Mouse (Mus musculus) hindbrain, embryonic 11.5 days (tissue): ENCODE results near the gene Gm2163. TPM values are rescaled to one million over a fixed set of nuclear protein-coding genes. Genes with fewer than 3 reads are reported as not detected.
"Not testable (repeated sequence)": the region's sequence is repeated elsewhere in the genome, so short reads cannot be mapped to it uniquely, and the experiment has no call there.

ENCODE experiments used
- ATAC-seq: fragments of 200-750 bp; cut with Nextera tagmentation; 2 replicates; pipeline ENCODE4 v1.8.0; 2017; ENCODE audit warnings: mild to moderate bottlenecking, moderate TSS enrichment, moderate library complexity; ENCODE audit not compliant: low FRiP score
- DNase-seq: peaks from one replicate; pipeline ENCODE4 v3.0.0-alpha.2; 2015; ENCODE audit warnings: low spot score
- H3K27ac ChIP-seq: fragments of 300-500 bp; sonication (generic); 2 replicates; pipeline ENCODE4 v1.5.1; 2014; ENCODE audit warnings: mild to moderate bottlenecking, low read depth, low read length
- H3K27me3 ChIP-seq: fragments of 300-500 bp; sonication (generic); 2 replicates; pipeline ENCODE4 v1.6.1; 2014; ENCODE audit warnings: mild to moderate bottlenecking, low read length, moderate library complexity, mixed read lengths; ENCODE audit not compliant: control insufficient read depth, insufficient read depth
- H3K36me3 ChIP-seq: fragments of 300-500 bp; sonication (generic); 2 replicates; pipeline ENCODE4 v1.6.1; 2014; ENCODE audit warnings: mild to moderate bottlenecking, low read length, moderate library complexity, mixed read lengths; ENCODE audit not compliant: control insufficient read depth, insufficient read depth
- H3K4me1 ChIP-seq: fragments of 300-500 bp; sonication (generic); replicated peaks from 2 replicates; pipeline ENCODE4 v1.6.1; 2014; ENCODE audit warnings: low read length, mixed read lengths; ENCODE audit not compliant: control insufficient read depth, insufficient read depth
- H3K4me2 ChIP-seq: fragments of 300-500 bp; sonication (generic); replicated peaks from 2 replicates; pipeline ENCODE4 v1.6.1; 2014; ENCODE audit warnings: mild to moderate bottlenecking, low read depth, low read length
- H3K4me3 ChIP-seq: fragments of 300-500 bp; sonication (generic); 2 replicates; pipeline ENCODE4 v1.5.1; 2014; ENCODE audit warnings: low read depth, low read length
- H3K9ac ChIP-seq: fragments of 300-500 bp; sonication (generic); 2 replicates; pipeline ENCODE4 v1.6.1; 2014; ENCODE audit warnings: low read depth, low read length
- H3K9me3 ChIP-seq: fragments of 300-500 bp; sonication (generic); 2 replicates; pipeline ENCODE4 v1.6.1; 2016; ENCODE audit warnings: low read length; ENCODE audit not compliant: control insufficient read depth
- WGBS: fragments of 180-500 bp; shearing (Covaris S2); extraction: QIAGEN DNeasy Blood & Tissue Kit; methylation state at CpG from one replicate; pipeline ENCODE4 v1.1.7; 2014; 5-methylcytosine and 5-hydroxymethylcytosine counted together
- polyA plus RNA-seq: library from polyadenylated mRNA; unstranded; fragments of >200 nt; fragmentation: Nextera tagmentation; extraction: Ambion mirVana; gene quantifications from 2 replicates; pipeline ENCODE4 v1.2.1, GENCODE M21; 2014

Gene Gm2163
- not detected in 2 replicates for polyA plus RNA-seq

GRCm38 (mm10) chr4:42466452-42466851, at the start of gene Gm2163:
TSS of gene Gm2163 (plus strand) at chr4:42466752.
- not testable (repeated sequence) for DNase-seq, ATAC-seq
- whole genome bisulfite sequencing: no CpG with 5 or more reads among the region's 5 CpGs

GRCm38 (mm10) chr4:42439078-42439477, 27.5 kb upstream of the Gm2163 start, which contains the start of gene Gm21586:
TSS of gene Gm21586 (plus strand) at chr4:42439378.
- H3K4me2 ChIP-seq, H3K27me3 ChIP-seq, ATAC-seq, H3K9me3 ChIP-seq, DNase-seq, H3K9ac ChIP-seq, H3K27ac ChIP-seq, H3K4me1 ChIP-seq, H3K4me3 ChIP-seq, H3K36me3 ChIP-seq: not testable (repeated sequence)
- no CpG with 5 or more reads among the region's 18 CpGs for WGBS

More at GRCm38 (mm10) chr4:42466452-42466851, at the start of gene Gm2163:
- not testable (repeated sequence) for H3K4me1 ChIP-seq, H3K36me3 ChIP-seq, H3K27ac ChIP-seq, H3K27me3 ChIP-seq, H3K9ac ChIP-seq, H3K9me3 ChIP-seq, H3K4me2 ChIP-seq, H3K4me3 ChIP-seq

DNA sequence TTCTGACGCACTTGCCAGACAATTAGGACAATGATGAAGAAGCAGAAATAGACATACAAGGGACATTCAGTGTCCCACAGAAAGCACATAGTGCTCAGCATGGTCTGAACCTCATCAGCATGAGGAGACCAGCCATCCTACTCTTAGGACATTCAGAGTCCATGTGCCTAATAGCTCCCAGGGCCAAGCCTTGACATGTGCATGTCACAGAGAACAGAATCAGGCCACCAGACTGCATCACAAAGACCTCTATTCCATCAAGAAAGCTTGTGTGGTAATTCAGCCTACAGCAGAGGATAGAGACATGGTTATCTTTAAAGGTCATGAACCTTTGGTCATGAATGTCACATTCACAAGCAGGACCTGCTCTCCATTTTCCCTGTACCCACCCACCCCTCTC, 61.5 kb downstream of the Gm2163 start, which contains the start of gene Fam205a2:
Gene Fam205a2 (minus strand): TSS at position 101 of the 400 bp plus-strand sequence.
- H3K4me3 ChIP-seq, H3K4me2 ChIP-seq, H3K9ac ChIP-seq, H3K27me3 ChIP-seq, H3K36me3 ChIP-seq, DNase-seq, H3K4me1 ChIP-seq, H3K27ac ChIP-seq, H3K9me3 ChIP-seq, ATAC-seq: not testable (repeated sequence)
- WGBS: no CpG with 5 or more reads among the region's 1 CpGs

DNA sequence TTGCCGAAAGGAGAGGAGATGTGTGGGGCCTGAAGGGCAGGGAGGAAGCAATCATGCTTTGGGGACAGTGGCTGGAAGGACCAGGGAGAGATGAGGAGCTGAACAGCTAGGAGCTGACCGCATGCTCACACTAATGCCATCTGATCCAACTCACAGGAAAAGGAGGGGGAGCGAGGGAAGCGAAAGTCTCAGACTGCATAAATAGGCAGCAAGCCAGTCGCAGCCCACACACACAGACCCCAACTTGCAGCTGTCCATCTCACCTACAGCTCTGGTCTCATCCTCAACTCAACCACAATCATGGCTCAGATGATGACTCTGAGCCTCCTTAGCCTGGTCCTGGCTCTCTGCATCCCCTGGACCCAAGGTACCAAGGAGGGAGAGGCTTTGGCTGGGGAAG, 145.3 kb downstream of the Gm2163 start, which contains the start of gene Gm10591:
Gene Gm10591 (plus strand): TSS at position 301 of the 400 bp plus-strand sequence.
- DNase-seq, ATAC-seq, H3K4me1 ChIP-seq, H3K36me3 ChIP-seq, H3K27ac ChIP-seq, H3K9me3 ChIP-seq, H3K4me3 ChIP-seq, H3K27me3 ChIP-seq, H3K4me2 ChIP-seq, H3K9ac ChIP-seq: not testable (repeated sequence)
- WGBS: no CpG with 5 or more reads among the region's 5 CpGs

DNA sequence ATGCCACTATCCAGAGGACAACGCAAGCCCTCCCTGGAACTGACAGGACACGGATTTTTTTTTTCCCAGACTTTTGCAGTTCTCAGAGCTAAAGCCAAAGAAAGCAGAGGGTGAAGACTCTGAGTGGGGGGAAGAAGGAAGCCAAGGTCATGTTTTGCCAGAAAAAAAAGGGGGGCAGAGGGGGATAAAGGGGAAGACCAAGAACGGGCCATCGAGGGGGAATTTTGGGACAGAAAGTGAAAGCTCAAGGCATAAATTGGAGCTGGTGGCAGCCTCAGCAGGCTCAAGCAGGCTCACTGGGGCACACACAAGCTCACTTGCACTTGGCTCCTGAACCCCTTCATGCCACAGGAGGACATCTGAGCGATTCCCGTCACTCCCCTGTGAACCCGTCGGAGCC, 162.9 kb downstream of the Gm2163 start, which contains the start of gene Gm2564:
Gene Gm2564 (plus strand): TSS at position 301 of the 400 bp plus-strand sequence.
- H3K4me3 ChIP-seq, H3K27ac ChIP-seq, H3K9ac ChIP-seq, H3K36me3 ChIP-seq, H3K4me2 ChIP-seq, H3K4me1 ChIP-seq, ATAC-seq, H3K27me3 ChIP-seq, DNase-seq, H3K9me3 ChIP-seq: not testable (repeated sequence)
- WGBS: no CpG with 5 or more reads among the region's 8 CpGs

Other genes starting within 250 kb of the Gm2163 start
- not detected in 2 replicates for gene Gm10600, start 226.1 kb upstream of the Gm2163 start, polyA plus RNA-seq
- gene Ccl21b, start 211.0 kb upstream of the Gm2163 start, polyA plus RNA-seq: not detected in 2 replicates
- not detected in 2 replicates for gene Gm21953, start 172.5 kb upstream of the Gm2163 start, polyA plus RNA-seq
- gene Fam205a3, start 148.4 kb upstream of the Gm2163 start, polyA plus RNA-seq: not detected in 2 replicates
- gene Gm21586, start 27.4 kb upstream of the Gm2163 start, polyA plus RNA-seq: not detected in 2 replicates
- gene Fam205a2, start 61.4 kb downstream of the Gm2163 start, polyA plus RNA-seq: not detected in 2 replicates
- gene Gm10591, start 145.4 kb downstream of the Gm2163 start, polyA plus RNA-seq: not detected in 2 replicates
- not detected in 2 replicates for gene Gm2564, start 163.0 kb downstream of the Gm2163 start, polyA plus RNA-seq
- not detected in 2 replicates for gene Ccl27b, start 188.5 kb downstream of the Gm2163 start, polyA plus RNA-seq
- gene Il11ra2, start 195.1 kb downstream of the Gm2163 start, polyA plus RNA-seq: not detected in 2 replicates